Mouse (Mus musculus): ENCODE measurements around the gene Gm49383. TPM values are rescaled to one million over a fixed set of nuclear protein-coding genes. Genes with fewer than 3 reads are reported as not detected.
A peak's percentile ranks its signal among the peaks of the same experiment; 100 is the strongest.

The Gm49383 gene
- polyA plus RNA-seq, 1 experiment from 2014 or later, result 62.2 TPM

GRCm38 (mm10) chr12:69191396-69191795, 5.5 kb downstream of the Gm49383 start:
- Histone ChIP-seq H3K4me3 (no peak overlapping the region), H3K27ac (no peak overlapping the region), H3K9me3 (no peaks in the 10 kb centered on the region), H3K36me3 (replicated peaks) (peaks cover 68% of the 10 kb centered on the region), H3K4me1 (peaks cover 28% of the 10 kb centered on the region), H3K27me3 (ENCODE audit: poor library complexity, severe bottlenecking) (no peaks in the 10 kb centered on the region)
- 89% methylated on average over 5 of the region's 5 CpGs for WGBS
- DNase-seq (ENCODE audit: extremely low spot score, low spot score), result no peak

- WGBS, result 93% methylated on average over 1 of the region's 1 CpGs
- Histone ChIP-seq H3K4me1 (peaks cover 27% of the 10 kb centered on the region), H3K9me3 (no peaks in the 10 kb centered on the region), H3K27me3 (ENCODE audit: poor library complexity, severe bottlenecking) (no peaks in the 10 kb centered on the region), H3K4me3 (no peak overlapping the region), H3K36me3 (replicated peaks) (peaks cover 69% of the 10 kb centered on the region), H3K27ac (no peak overlapping the region)
- DNase-seq (ENCODE audit: extremely low spot score, low spot score), result no peak
Observed at GRCm38 (mm10) chr12:69190522-69190921, 6.4 kb downstream of the Gm49383 start.

GRCm38 (mm10) chr12:69190074-69190473, 6.8 kb downstream of the Gm49383 start:
- Histone ChIP-seq H3K4me3 (no peak overlapping the region), H3K27ac (no peak overlapping the region), H3K27me3 (ENCODE audit: poor library complexity, severe bottlenecking) (no peaks in the 10 kb centered on the region), H3K4me1 (peaks cover 27% of the 10 kb centered on the region), H3K9me3 (no peaks in the 10 kb centered on the region), H3K36me3 (replicated peaks) (peaks cover 71% of the 10 kb centered on the region)
- DNase-seq (ENCODE audit: extremely low spot score, low spot score), result no peak
- 90% methylated on average over 9 of the region's 9 CpGs for WGBS

- Histone ChIP-seq H3K9me3 (no peaks in the 10 kb centered on the region), H3K36me3 (replicated peaks) (peaks cover 58% of the 10 kb centered on the region), H3K4me1 (peaks cover 38% of the 10 kb centered on the region), H3K4me3 (no peak overlapping the region; the same call in 1 of the 2 replicates), H3K27ac (no peak overlapping the region), H3K27me3 (ENCODE audit: poor library complexity, severe bottlenecking) (no peaks in the 10 kb centered on the region)
- WGBS, result 79% methylated on average over 5 of the region's 5 CpGs
- no peak for DNase-seq (ENCODE audit: extremely low spot score, low spot score)
Observed at GRCm38 (mm10) chr12:69186811-69187471, 10.0 kb downstream of the Gm49383 start.

GRCm38 (mm10) chr12:69185371-69185770, 11.5 kb downstream of the Gm49383 start:
- Histone ChIP-seq H3K27me3 (ENCODE audit: poor library complexity, severe bottlenecking) (no peaks in the 10 kb centered on the region), H3K4me3 (peak overlapping the region; percentile 89), H3K4me1 (peaks cover 38% of the 10 kb centered on the region), H3K9me3 (no peaks in the 10 kb centered on the region), H3K36me3 (replicated peaks) (peaks cover 55% of the 10 kb centered on the region), H3K27ac (peak overlapping the region; percentile 95; the same call in 1 of the 2 replicates)
- WGBS, result 82% methylated on average over 7 of the region's 7 CpGs
- DNase-seq (ENCODE audit: extremely low spot score, low spot score), result no peak

- no peaks in the 10 kb centered on the region for H3K27me3 ChIP-seq (ENCODE audit: poor library complexity, severe bottlenecking)
- H3K27ac ChIP-seq, result peak overlapping the region; percentile 95
- peak; percentile 61 for DNase-seq (ENCODE audit: extremely low spot score, low spot score)
- 3% methylated on average over 82 of the region's 86 CpGs for WGBS
- H3K4me3 ChIP-seq, result peak overlapping the region; percentile 89
- no peaks in the 10 kb centered on the region for H3K9me3 ChIP-seq
- H3K36me3 ChIP-seq (replicated peaks), result peaks cover 50% of the 10 kb centered on the region
- peaks cover 38% of the 10 kb centered on the region for H3K4me1 ChIP-seq
Observed at GRCm38 (mm10) chr12:69184342-69185295, 12.3 kb downstream of the Gm49383 start.

GRCm38 (mm10) chr12:69183583-69184308, 13.2 kb downstream of the Gm49383 start, which contains the start of the genes Rpl36al and Mgat2:
TSS of gene Rpl36al (minus strand) at chr12:69184083.
TSS of gene Mgat2 (plus strand) at chr12:69184157.
- peak; percentile 94 for DNase-seq (ENCODE audit: extremely low spot score, low spot score)
- Histone ChIP-seq H3K4me3 (peak within 1 kb of the TSS; percentile 89), H3K27ac (peak within 1 kb of the TSS; percentile 95), H3K4me1 (peaks cover 38% of the 10 kb centered on the region), H3K9me3 (no peaks in the 10 kb centered on the region), H3K27me3 (ENCODE audit: poor library complexity, severe bottlenecking) (no peaks in the 10 kb centered on the region), H3K36me3 (replicated peaks) (peaks cover 50% of the 10 kb centered on the region)
- WGBS, result under 1% methylated on average over 84 of the region's 84 CpGs

- Histone ChIP-seq H3K27me3 (ENCODE audit: poor library complexity, severe bottlenecking) (no peaks in the 10 kb centered on the region), H3K9me3 (no peaks in the 10 kb centered on the region), H3K36me3 (replicated peaks) (peaks cover 53% of the 10 kb centered on the region), H3K27ac (no peak overlapping the region), H3K4me1 (peaks cover 31% of the 10 kb centered on the region), H3K4me3 (no peak overlapping the region)
- DNase-seq (ENCODE audit: extremely low spot score, low spot score), result no peak
- 91% methylated on average over 4 of the region's 4 CpGs for WGBS
Observed at GRCm38 (mm10) chr12:69181800-69182199, 15.1 kb downstream of the Gm49383 start.

- DNase-seq (ENCODE audit: extremely low spot score, low spot score), result no peak
- Histone ChIP-seq H3K4me3 (no peak overlapping the region), H3K36me3 (replicated peaks) (peaks cover 74% of the 10 kb centered on the region), H3K9me3 (no peaks in the 10 kb centered on the region), H3K27me3 (ENCODE audit: poor library complexity, severe bottlenecking) (no peaks in the 10 kb centered on the region), H3K27ac (no peak overlapping the region), H3K4me1 (peaks cover 10% of the 10 kb centered on the region)
- WGBS, result 78% methylated on average over 12 of the region's 12 CpGs
Observed at GRCm38 (mm10) chr12:69179371-69179770, 17.5 kb downstream of the Gm49383 start.

GRCm38 (mm10) chr12:69177526-69177925, 19.4 kb downstream of the Gm49383 start:
- no peak overlapping the region for H3K4me3 ChIP-seq
- DNase-seq (ENCODE audit: extremely low spot score, low spot score), result no peak

GRCm38 (mm10) chr12:69175975-69176374, 20.9 kb downstream of the Gm49383 start:
- WGBS, result 94% methylated on average over 3 of the region's 3 CpGs

More at GRCm38 (mm10) chr12:69177526-69177925, 19.4 kb downstream of the Gm49383 start:
- WGBS, result 87% methylated on average over 3 of the region's 3 CpGs
- H3K36me3 ChIP-seq (replicated peaks), result peaks cover 91% of the 10 kb centered on the region
- peaks cover 2% of the 10 kb centered on the region; the same call in 1 of the 2 replicates for H3K4me1 ChIP-seq
- H3K9me3 ChIP-seq, result no peaks in the 10 kb centered on the region
- no peak overlapping the region for H3K27ac ChIP-seq
- H3K27me3 ChIP-seq (ENCODE audit: poor library complexity, severe bottlenecking), result no peaks in the 10 kb centered on the region

GRCm38 (mm10) chr12:69171307-69171706, 25.6 kb downstream of the Gm49383 start:
- Histone ChIP-seq H3K27ac (no peak overlapping the region), H3K27me3 (ENCODE audit: poor library complexity, severe bottlenecking) (no peaks in the 10 kb centered on the region), H3K9me3 (no peaks in the 10 kb centered on the region), H3K36me3 (replicated peaks) (peaks cover 45% of the 10 kb centered on the region), H3K4me3 (no peak overlapping the region), H3K4me1 (peaks cover 26% of the 10 kb centered on the region)
- WGBS, result 99% methylated on average over 2 of the region's 2 CpGs
- no peak for DNase-seq (ENCODE audit: extremely low spot score, low spot score)

More at GRCm38 (mm10) chr12:69175975-69176374, 20.9 kb downstream of the Gm49383 start:
- Histone ChIP-seq H3K4me1 (0 out of 2 replicates have a peak, but pooled peaks cover 3% of the 10 kb centered on the region), H3K27me3 (ENCODE audit: poor library complexity, severe bottlenecking) (no peaks in the 10 kb centered on the region), H3K27ac (no peak overlapping the region), H3K4me3 (no peak overlapping the region), H3K36me3 (replicated peaks) (peaks cover 83% of the 10 kb centered on the region), H3K9me3 (no peaks in the 10 kb centered on the region)
- DNase-seq (ENCODE audit: extremely low spot score, low spot score), result no peak
